Mouse (Mus musculus) intestine, embryonic 14.5 days (tissue): ENCODE data around the gene Nek5. TPM values are rescaled to one million over a fixed set of nuclear protein-coding genes. Genes with fewer than 3 reads are reported as not detected.

Source experiments
- ATAC-seq: fragments of 200-750 bp; cut with Nextera tagmentation; replicated peaks from 2 replicates; pipeline ENCODE4 v1.8.0; 2017; ENCODE audit warnings: low read depth, moderate number of reproducible peaks, moderate TSS enrichment, moderate library complexity; ENCODE audit not compliant: low FRiP score, low TSS enrichment
- DNase-seq: peaks from one replicate; pipeline ENCODE4 v3.0.0-alpha.2; 2018; ENCODE audit warnings: low spot score
- H3K27ac ChIP-seq: fragments of 300-500 bp; sonication (generic); 2 replicates; pipeline ENCODE4 v1.5.1; 2014; ENCODE audit warnings: low read depth, mild to moderate bottlenecking, control low read depth
- H3K27me3 ChIP-seq: fragments of 300-500 bp; sonication (generic); replicated peaks from 2 replicates; pipeline ENCODE4 v1.6.1; 2014; ENCODE audit warnings: low read length, control low read depth; ENCODE audit not compliant: control insufficient read depth, insufficient read depth
- H3K36me3 ChIP-seq: fragments of 300-500 bp; sonication (generic); 2 replicates; pipeline ENCODE4 v1.6.1; 2014; ENCODE audit warnings: low read length, control low read depth; ENCODE audit not compliant: control insufficient read depth, insufficient read depth
- H3K4me1 ChIP-seq: fragments of 300-500 bp; sonication (generic); replicated peaks from 2 replicates; pipeline ENCODE4 v1.6.1; 2014; ENCODE audit warnings: low read length, control low read depth, mixed read lengths; ENCODE audit not compliant: control insufficient read depth, insufficient read depth
- H3K4me2 ChIP-seq: fragments of 300-500 bp; sonication (generic); 2 replicates; pipeline ENCODE4 v1.6.1; 2014; ENCODE audit warnings: low read length
- H3K4me3 ChIP-seq: fragments of 300-500 bp; sonication (generic); 2 replicates; pipeline ENCODE4 v1.5.1; 2014; ENCODE audit warnings: low read depth, low read length, control low read depth, mixed read lengths
- H3K9ac ChIP-seq: fragments of 300-500 bp; sonication (generic); 2 replicates; pipeline ENCODE4 v1.6.1; 2014; ENCODE audit warnings: mild to moderate bottlenecking, low read length
- H3K9me3 ChIP-seq: fragments of 300-500 bp; sonication (generic); 2 replicates; pipeline ENCODE4 v1.6.1; 2016; ENCODE audit warnings: low read length, control low read depth; ENCODE audit not compliant: control insufficient read depth
- WGBS: fragments of 180-500 bp; shearing (Covaris S2); extraction: QIAGEN DNeasy Blood & Tissue Kit; methylation state at CpG from one replicate; pipeline ENCODE4 v1.1.7; 2014; 5-methylcytosine and 5-hydroxymethylcytosine counted together
- polyA plus RNA-seq: library from polyadenylated mRNA; unstranded; fragments of >200 nt; fragmentation: Nextera tagmentation; extraction: Ambion mirVana; gene quantifications from 2 replicates; pipeline ENCODE4 v1.2.1, GENCODE M21; 2014

Gene Nek5
- polyA plus RNA-seq, 1 experiment from 2014 or later, result 0.12 TPM

GRCm38 (mm10) chr8:22043706-22044105 lies 81.1 kb downstream of the Nek5 start:
- DNase-seq (no peak), ATAC-seq (no peak; the same call in 1 of the 2 replicates)
- no peak overlapping the region for H3K9ac ChIP-seq
- peaks cover 8% of the 10 kb centered on the region; the same call in 1 of the 2 replicates for H3K4me1 ChIP-seq
- no peaks in the 10 kb centered on the region for H3K36me3 ChIP-seq
- WGBS, result 11% methylated on average over 12 of the region's 12 CpGs
- no peaks in the 10 kb centered on the region for H3K9me3 ChIP-seq
- no peaks in the 10 kb centered on the region for H3K27me3 ChIP-seq
- H3K4me3 ChIP-seq, result no peak overlapping the region
- H3K4me2 ChIP-seq, result no peak overlapping the region
- H3K27ac ChIP-seq, result no peak overlapping the region

- H3K4me3 ChIP-seq, result no peak overlapping the region
- H3K36me3 ChIP-seq, result no peaks in the 10 kb centered on the region
- peaks cover 8% of the 10 kb centered on the region; the same call in 1 of the 2 replicates for H3K4me1 ChIP-seq
- no peak overlapping the region for H3K27ac ChIP-seq
- 79% methylated on average over 3 of the region's 3 CpGs for WGBS
- H3K9me3 ChIP-seq, result no peaks in the 10 kb centered on the region
- no peak overlapping the region for H3K4me2 ChIP-seq
- no peaks in the 10 kb centered on the region for H3K27me3 ChIP-seq
- no peak overlapping the region for H3K9ac ChIP-seq
- ATAC-seq (no peak), DNase-seq (no peak)
Measured at GRCm38 (mm10) chr8:22042515-22042914, 82.3 kb downstream of the Nek5 start.

GRCm38 (mm10) chr8:22040153-22040509 lies 84.7 kb downstream of the Nek5 start:
- Histone ChIP-seq H3K9me3 (no peaks in the 10 kb centered on the region), H3K4me3 (no peak overlapping the region), H3K36me3 (no peaks in the 10 kb centered on the region), H3K27ac (no peak overlapping the region), H3K27me3 (no peaks in the 10 kb centered on the region), H3K4me2 (no peak overlapping the region), H3K4me1 (peaks cover 8% of the 10 kb centered on the region; the same call in 1 of the 2 replicates), H3K9ac (no peak overlapping the region)
- DNase-seq (no peak), ATAC-seq (no peak)
- 57% methylated on average over 6 of the region's 6 CpGs for whole genome bisulfite sequencing

- no peaks in the 10 kb centered on the region for H3K9me3 ChIP-seq
- 14% methylated on average over 15 of the region's 15 CpGs for WGBS
- peaks cover 8% of the 10 kb centered on the region; the same call in 1 of the 2 replicates for H3K4me1 ChIP-seq
- no peak overlapping the region for H3K9ac ChIP-seq
- DNase-seq (peak; percentile 65), ATAC-seq (peak; percentile 79)
- H3K4me3 ChIP-seq, result peak overlapping the region; percentile 20
- peak overlapping the region; percentile 38; the same call in 1 of the 2 replicates for H3K27ac ChIP-seq
- H3K36me3 ChIP-seq, result no peaks in the 10 kb centered on the region
- peak overlapping the region; percentile 33 for H3K4me2 ChIP-seq
- no peaks in the 10 kb centered on the region for H3K27me3 ChIP-seq
Measured at GRCm38 (mm10) chr8:22039468-22040152, 85.2 kb downstream of the Nek5 start.

GRCm38 (mm10) chr8:22037022-22037421 lies 87.8 kb downstream of the Nek5 start:
- H3K9me3 ChIP-seq, result no peaks in the 10 kb centered on the region
- no peak overlapping the region for H3K27ac ChIP-seq
- H3K4me1 ChIP-seq, result no peaks in the 10 kb centered on the region
- no peak overlapping the region for H3K9ac ChIP-seq
- DNase-seq (no peak), ATAC-seq (no peak)
- H3K27me3 ChIP-seq, result no peaks in the 10 kb centered on the region
- 64% methylated on average over 7 of the region's 7 CpGs for WGBS
- no peaks in the 10 kb centered on the region for H3K36me3 ChIP-seq
- no peak overlapping the region for H3K4me2 ChIP-seq
- H3K4me3 ChIP-seq, result no peak overlapping the region

- Histone ChIP-seq H3K9me3 (no peaks in the 10 kb centered on the region), H3K9ac (no peak overlapping the region), H3K27ac (no peak overlapping the region), H3K4me2 (no peak overlapping the region), H3K4me1 (no peaks in the 10 kb centered on the region), H3K4me3 (no peak overlapping the region), H3K36me3 (no peaks in the 10 kb centered on the region), H3K27me3 (no peaks in the 10 kb centered on the region)
- no peak for DNase-seq
- no peak for ATAC-seq
- WGBS, result 92% methylated on average over 9 of the region's 9 CpGs
Measured at GRCm38 (mm10) chr8:22036137-22036536, 88.7 kb downstream of the Nek5 start.

GRCm38 (mm10) chr8:22030990-22031389 lies 93.9 kb downstream of the Nek5 start:
- no peaks in the 10 kb centered on the region for H3K4me1 ChIP-seq
- no peak for ATAC-seq
- H3K4me2 ChIP-seq, result no peak overlapping the region
- no peak for DNase-seq
- H3K4me3 ChIP-seq, result no peak overlapping the region
- H3K9ac ChIP-seq, result no peak overlapping the region
- H3K27me3 ChIP-seq, result no peaks in the 10 kb centered on the region
- WGBS, result 83% methylated on average over 3 of the region's 3 CpGs
- no peak overlapping the region for H3K27ac ChIP-seq
- H3K9me3 ChIP-seq, result no peaks in the 10 kb centered on the region
- no peaks in the 10 kb centered on the region for H3K36me3 ChIP-seq

- H3K4me3 ChIP-seq, result no peak overlapping the region
- H3K27me3 ChIP-seq, result no peaks in the 10 kb centered on the region
- H3K36me3 ChIP-seq, result no peaks in the 10 kb centered on the region
- no peak overlapping the region for H3K27ac ChIP-seq
- H3K9ac ChIP-seq, result no peak overlapping the region
- ATAC-seq (no peak), DNase-seq (no peak)
- no peaks in the 10 kb centered on the region for H3K4me1 ChIP-seq
- H3K9me3 ChIP-seq, result no peaks in the 10 kb centered on the region
- WGBS, result 85% methylated on average over 3 of the region's 3 CpGs
- no peak overlapping the region for H3K4me2 ChIP-seq
Measured at GRCm38 (mm10) chr8:22028973-22029372, 95.9 kb downstream of the Nek5 start.

- H3K9me3 ChIP-seq, result no peaks in the 10 kb centered on the region
- no peak overlapping the region for H3K27ac ChIP-seq
- H3K4me2 ChIP-seq, result no peak overlapping the region
- H3K27me3 ChIP-seq, result no peaks in the 10 kb centered on the region
- DNase-seq (no peak), ATAC-seq (peak; percentile 78)
- no peak overlapping the region for H3K4me3 ChIP-seq
- no peaks in the 10 kb centered on the region for H3K36me3 ChIP-seq
- no peak overlapping the region for H3K9ac ChIP-seq
- no peaks in the 10 kb centered on the region for H3K4me1 ChIP-seq
- 46% methylated on average over 4 of the region's 4 CpGs for WGBS
Measured at GRCm38 (mm10) chr8:22025241-22025640, 99.6 kb downstream of the Nek5 start.
